Mouse (Mus musculus): Measurements from ENCODE around the gene Actrt2.

DNA sequence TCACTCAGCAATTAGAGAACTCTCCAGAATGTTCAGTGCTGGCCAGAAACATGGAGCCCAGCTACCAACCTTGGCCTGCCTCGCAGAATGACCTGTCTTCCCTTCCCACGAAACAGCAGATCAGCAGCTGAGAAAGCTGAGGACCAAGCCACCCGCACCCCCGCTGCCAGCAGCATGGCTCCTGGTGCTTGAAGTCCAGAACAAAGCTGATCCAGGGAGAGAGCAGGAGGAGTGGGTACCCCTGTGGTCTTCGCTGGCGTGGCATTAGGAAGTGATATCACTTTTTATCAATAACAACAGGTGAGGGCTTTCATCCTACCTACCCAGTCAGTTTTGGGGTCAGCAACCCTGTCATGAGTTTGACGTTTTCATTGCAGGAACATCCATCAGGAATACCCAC lies 36.9 kb upstream of the Actrt2 start:
- no peak for TF ChIP-seq CTCF (IDR thresholded peaks at IDR 0.05; ENCODE audit: low read depth)
- no peak for TF ChIP-seq EP300 (IDR thresholded peaks at IDR 0.05; ENCODE audit: low read depth)
